In the genomic region with DNA sequence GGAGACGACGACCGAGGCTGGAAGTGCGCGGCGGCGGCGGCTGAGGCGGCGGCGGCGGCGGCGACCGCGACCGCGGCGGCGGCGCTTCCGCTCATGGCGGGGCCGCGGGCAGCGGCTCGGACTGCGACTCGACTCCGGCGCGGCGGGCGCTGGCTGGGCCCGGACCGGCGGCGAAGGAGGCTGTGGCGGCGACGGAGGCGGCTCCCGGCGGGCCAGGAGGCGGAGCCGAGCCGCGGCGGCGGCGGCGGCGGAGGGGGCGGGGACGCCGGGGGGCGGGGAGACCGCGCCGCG, we compare ENCODE assay signal across 8 mouse cellular contexts. TPM values are rescaled to one million over a fixed set of nuclear protein-coding genes. Genes with fewer than 3 reads are reported as not detected.
DNase-seq lines count a peak whose midpoint lies in the region; ATAC-seq and TF ChIP-seq lines count a peak whose summit lies in the region.

Rnf38 (minus strand) TSS at position 77 of the 291 bp plus-strand sequence.

- DNase-seq in cerebellum, adult 2 months = no peak
- DNase-seq in cerebellum, adult 8-10 months = no peak
- no peak for DNase-seq in MEL (ENCODE audit: low read depth, low spot score)
- no peak for DNase-seq in thymus, adult 18-20 months
- DNase-seq in retina, postnatal 1 day = no peak

- no peaks in the 10 kb centered on the region for H3K27me3 ChIP-seq in cerebellum, adult 2 months (ENCODE audit: control insufficient read depth, insufficient read depth, low read length)
- no peaks in the 10 kb centered on the region for H3K27me3 ChIP-seq in MEL (ENCODE audit: control insufficient read depth in 1 of 2, insufficient read depth in 2 of 2, low read length in 2 of 2)
- H3K27me3 ChIP-seq in forebrain, embryonic 15.5 days = no peaks in the 10 kb centered on the region
- H3K27me3 ChIP-seq in hindbrain, embryonic 13.5 days = no peaks in the 10 kb centered on the region
- H3K27me3 ChIP-seq in liver, embryonic 15.5 days = peaks cover 29% of the 10 kb centered on the region

- TF ChIP-seq RAD21 in MEL (IDR thresholded peaks at IDR 0.05; ENCODE audit: low read depth, low read length) = no peak

- peak within 1 kb of the TSS; percentile 44 for H3K27ac ChIP-seq in cerebellum, adult 2 months (ENCODE audit: insufficient read depth, low read length)
- peak within 1 kb of the TSS; percentile 92 for H3K27ac ChIP-seq in MEL (ENCODE audit: control insufficient read depth, low read depth, low read length)
- peak within 1 kb of the TSS; percentile 85 for H3K27ac ChIP-seq in forebrain, embryonic 15.5 days (replicated peaks)
- H3K27ac ChIP-seq in hindbrain, embryonic 13.5 days = peak within 1 kb of the TSS; percentile 94
- H3K27ac ChIP-seq in liver, embryonic 15.5 days (replicated peaks) = peak within 1 kb of the TSS; percentile 92

- WGBS in cerebellum, adult 2 months = 2% methylated on average over 54 of the region's 61 CpGs
- under 1% methylated on average over 25 of the region's 61 CpGs for WGBS in forebrain, embryonic 15.5 days
- no CpG with 5 or more reads among the region's 61 CpGs for WGBS in hindbrain, embryonic 13.5 days
- WGBS in liver, embryonic 15.5 days (ENCODE audit: insufficient replicate concordance) = under 1% methylated on average over 52 of the region's 61 CpGs

- no peak for TF ChIP-seq EP300 in MEL (IDR thresholded peaks at IDR 0.05; ENCODE audit: low read depth in 1 of 2, low read length in 2 of 2)

- H3K4me1 ChIP-seq in cerebellum, adult 2 months (ENCODE audit: control insufficient read depth, insufficient read depth, low read length) = no peaks in the 10 kb centered on the region
- H3K4me1 ChIP-seq in MEL (ENCODE audit: control insufficient read depth in 1 of 2, insufficient read depth in 2 of 2, low read length in 2 of 2) = peaks cover 8 to 17% of the 10 kb centered on the region in 2 experiments
- peaks cover 28% of the 10 kb centered on the region for H3K4me1 ChIP-seq in forebrain, embryonic 15.5 days
- peaks cover 43% of the 10 kb centered on the region for H3K4me1 ChIP-seq in hindbrain, embryonic 13.5 days (replicated peaks)
- peaks cover 36% of the 10 kb centered on the region for H3K4me1 ChIP-seq in liver, embryonic 15.5 days (replicated peaks)

- peaks cover 3% of the 10 kb centered on the region; the same call in 1 of the 2 replicates for H3K79me2 ChIP-seq in MEL (ENCODE audit: control insufficient read depth, insufficient read depth, low read length, poor library complexity)

- H3K4me2 ChIP-seq in forebrain, embryonic 15.5 days (replicated peaks) = peak within 1 kb of the TSS; percentile 88
- peak within 1 kb of the TSS; percentile 85 for H3K4me2 ChIP-seq in hindbrain, embryonic 13.5 days
- H3K4me2 ChIP-seq in liver, embryonic 15.5 days = peak within 1 kb of the TSS; percentile 98

- no peaks in the 10 kb centered on the region for H3K9me3 ChIP-seq in MEL (replicated peaks; ENCODE audit: insufficient read depth, low read length)
- no peaks in the 10 kb centered on the region for H3K9me3 ChIP-seq in forebrain, embryonic 15.5 days
- no peaks in the 10 kb centered on the region for H3K9me3 ChIP-seq in hindbrain, embryonic 13.5 days
- no peaks in the 10 kb centered on the region for H3K9me3 ChIP-seq in liver, embryonic 15.5 days (replicated peaks)

- peaks cover 0 to 8% of the 10 kb centered on the region in 2 experiments; a peak in 2 of 4 replicates for H3K36me3 ChIP-seq in MEL (ENCODE audit: control insufficient read depth in 1 of 2, insufficient read depth in 2 of 2, low read length in 2 of 2)
- H3K36me3 ChIP-seq in forebrain, embryonic 15.5 days = no peaks in the 10 kb centered on the region
- H3K36me3 ChIP-seq in hindbrain, embryonic 13.5 days = no peaks in the 10 kb centered on the region
- H3K36me3 ChIP-seq in liver, embryonic 15.5 days (replicated peaks) = no peaks in the 10 kb centered on the region

- no peak for TF ChIP-seq CTCF in cerebellum, adult 2 months (IDR thresholded peaks at IDR 0.05; ENCODE audit: borderline replicate concordance, insufficient read depth, low read depth, low read length)
- TF ChIP-seq CTCF in MEL (IDR thresholded peaks at IDR 0.05 in 2 of 3, conservative IDR thresholded peaks at IDR 0.05 in 1 of 3; ENCODE audit: control insufficient read depth in 1 of 3, insufficient read depth in 1 of 3, low read depth in 2 of 3, low read length in 3 of 3, poor library complexity in 1 of 3, severe bottlenecking in 1 of 3) = no peak

- peak within 1 kb of the TSS; percentile 86 for H3K9ac ChIP-seq in MEL (ENCODE audit: control insufficient read depth, low read depth, low read length, poor library complexity, severe bottlenecking)
- H3K9ac ChIP-seq in forebrain, embryonic 15.5 days (replicated peaks) = peak within 1 kb of the TSS; percentile 79
- peak within 1 kb of the TSS; percentile 92 for H3K9ac ChIP-seq in hindbrain, embryonic 13.5 days
- peak within 1 kb of the TSS; percentile 76 for H3K9ac ChIP-seq in liver, embryonic 15.5 days

- ATAC-seq in forebrain, embryonic 15.5 days (replicated peaks) = no peak
- ATAC-seq in hindbrain, embryonic 13.5 days (ENCODE audit: low FRiP score) = no peak
- no peak for ATAC-seq in liver, embryonic 15.5 days (ENCODE audit: insufficient read depth)

- no peak for TF ChIP-seq POLR2A in cerebellum, adult 2 months (IDR thresholded peaks at IDR 0.05; ENCODE audit: borderline replicate concordance, insufficient read depth, low read length)
- TF ChIP-seq POLR2A in MEL (IDR thresholded peaks at IDR 0.05; ENCODE audit: control insufficient read depth in 1 of 2, insufficient read depth in 1 of 2, low read depth in 1 of 2, low read length in 2 of 2, poor library complexity in 1 of 2) = no peak

- H3K4me3 ChIP-seq in cerebellum, adult 2 months (replicated peaks; ENCODE audit: insufficient read depth, low read depth, low read length) = peak within 1 kb of the TSS; percentile 90
- peak within 1 kb of the TSS; percentile 90 to 94 for H3K4me3 ChIP-seq in MEL (ENCODE audit: control insufficient read depth in 1 of 2, insufficient read depth in 1 of 2, low read depth in 2 of 2, low read length in 2 of 2)
- peak within 1 kb of the TSS; percentile 88 for H3K4me3 ChIP-seq in forebrain, embryonic 15.5 days
- H3K4me3 ChIP-seq in hindbrain, embryonic 13.5 days = peak within 1 kb of the TSS; percentile 87
- H3K4me3 ChIP-seq in liver, embryonic 15.5 days (replicated peaks) = peak within 1 kb of the TSS; percentile 71

TF ChIP-seq in MEL, 35 proteins besides CTCF, POLR2A, EP300 and RAD21:
- no peak for TF ChIP-seq BHLHE40 (IDR thresholded peaks at IDR 0.05; ENCODE audit: borderline replicate concordance, low read depth, low read length)
- TF ChIP-seq GABPA (IDR thresholded peaks at IDR 0.05; ENCODE audit: low read depth, low read length) = no peak
- no peak for TF ChIP-seq TBP (IDR thresholded peaks at IDR 0.05; ENCODE audit: low read depth, low read length)
- TF ChIP-seq E2F4 (IDR thresholded peaks at IDR 0.05; ENCODE audit: borderline replicate concordance, low read depth, low read length) = no peak
- TF ChIP-seq POLR2AphosphoS5 (IDR thresholded peaks at IDR 0.05; ENCODE audit: borderline replicate concordance, low read depth, low read length) = no peak

RNA-seq across cellular contexts. Expression of gene Rnf38, which starts in this region (rescaled TPM):
- polyA plus RNA-seq in cerebellum, adult 2 months (2012; rRNA removed) = 53.5 and 63.1 TPM in 2 replicates
- total RNA-seq in MEL (2012; rRNA removed) = 6.8 and 7.9 TPM in 2 replicates
- polyA plus RNA-seq in MEL (2012; ENCODE audit: insufficient read depth in 1 of 2, insufficient read length in 2 of 2, low read depth in 1 of 2, low replicate concordance in 2 of 2, missing spikeins in 1 of 2) = 10 to 100 TPM in 1 of 2 experiments, not detected in 1; 22.8 TPM
- 40.7 and 43.9 TPM in 2 replicates for polyA plus RNA-seq in forebrain, embryonic 15.5 days (2015; fragmentation: Nextera tagmentation; extraction: Ambion mirVana)
- polyA plus RNA-seq in hindbrain, embryonic 13.5 days (2015; fragmentation: Nextera tagmentation; extraction: Ambion mirVana) = 39.3 and 39.9 TPM in 2 replicates
- polyA plus RNA-seq in liver, embryonic 15.5 days (2015; fragmentation: Nextera tagmentation; extraction: Ambion mirVana) = 10.5 and 11.0 TPM in 2 replicates

Comparison
In these comparisons a context has a peak if more than half of its experiments do, and no peak if none do; other contexts are left out.
1. H3K27ac ChIP-seq: peak in every context shown above with its lines; median percentile 94 in hindbrain, embryonic 13.5 days; 92 in MEL; 92 in liver, embryonic 15.5 days; 85 in forebrain, embryonic 15.5 days; 44 in cerebellum, adult 2 months.